Mouse (Mus musculus) forebrain, postnatal 0 days (tissue): ENCODE results near the gene Yaf2. TPM values are rescaled to one million over a fixed set of nuclear protein-coding genes. Genes with fewer than 3 reads are reported as not detected.
"Not testable (repeated sequence)": the region's sequence is repeated elsewhere in the genome, so short reads cannot be mapped to it uniquely, and the experiment has no call there.

Experiments
- ATAC-seq: fragments of 200-750 bp; cut with Nextera tagmentation; 2 replicates; pipeline ENCODE4 v1.8.0; 2017; ENCODE audit warnings: mild to moderate bottlenecking, moderate library complexity
- DNase-seq: peaks from one replicate; pipeline ENCODE4 v3.0.0-alpha.2; 2015
- H3K27ac ChIP-seq: fragments of 300-500 bp; sonication (generic); 2 replicates; pipeline ENCODE4 v1.5.1; 2014; ENCODE audit warnings: low read depth, mild to moderate bottlenecking, antibody characterized with exemption, low read length, moderate library complexity, mixed read lengths
- H3K27me3 ChIP-seq: fragments of 300-500 bp; sonication (generic); 2 replicates; pipeline ENCODE4 v1.6.1; 2014; ENCODE audit warnings: mild to moderate bottlenecking, low read length, mixed read lengths; ENCODE audit not compliant: insufficient read depth
- H3K36me3 ChIP-seq: fragments of 300-500 bp; sonication (generic); 2 replicates; pipeline ENCODE4 v1.6.1; 2014; ENCODE audit warnings: mild to moderate bottlenecking, moderate library complexity; ENCODE audit not compliant: insufficient read depth
- H3K4me1 ChIP-seq: fragments of 300-500 bp; sonication (generic); 2 replicates; pipeline ENCODE4 v1.6.1; 2014; ENCODE audit warnings: antibody characterized with exemption; ENCODE audit not compliant: insufficient read depth
- H3K4me2 ChIP-seq: fragments of 300-500 bp; sonication (generic); 2 replicates; pipeline ENCODE4 v1.6.1; 2014; ENCODE audit warnings: low read depth, mild to moderate bottlenecking, moderate library complexity
- H3K4me3 ChIP-seq: fragments of 300-500 bp; sonication (generic); 2 replicates; pipeline ENCODE4 v1.5.1; 2014; ENCODE audit warnings: low read depth, low read length, mixed read lengths
- H3K9ac ChIP-seq: fragments of 300-500 bp; sonication (generic); 2 replicates; pipeline ENCODE4 v1.6.1; 2014; ENCODE audit warnings: mild to moderate bottlenecking
- H3K9me3 ChIP-seq: fragments of 300-500 bp; sonication (generic); 2 replicates; pipeline ENCODE4 v1.6.1; 2016; ENCODE audit warnings: low read length
- CTCF ChIP-seq: sonication (generic); IDR thresholded peaks from 2 replicates; pipeline ENCODE4 v1.5.1; 2016; ENCODE audit warnings: antibody characterized with exemption, control low read depth, low read depth
- WGBS: fragments of 180-500 bp; shearing (Covaris S2); extraction: QIAGEN DNeasy Blood & Tissue Kit; methylation state at CpG from one replicate; pipeline ENCODE4 v1.1.7; 2014; 5-methylcytosine and 5-hydroxymethylcytosine counted together
- polyA plus RNA-seq: library from polyadenylated mRNA; unstranded; fragments of >200 nt; fragmentation: Nextera tagmentation; extraction: Ambion mirVana; gene quantifications from 2 replicates; pipeline ENCODE4 v1.2.1, GENCODE M21; 2015
- total RNA-seq: library from RNA; depleted of rRNA; stranded (reverse); fragments of >200 nt; gene quantifications from 2 replicates; pipeline ENCODE4 v1.2.3, GENCODE M21; 2014; rRNA removed

The Yaf2 gene
- total and polyA plus RNA-seq, 2 experiments from 2014 or later: 87.4 to 155 TPM

DNA sequence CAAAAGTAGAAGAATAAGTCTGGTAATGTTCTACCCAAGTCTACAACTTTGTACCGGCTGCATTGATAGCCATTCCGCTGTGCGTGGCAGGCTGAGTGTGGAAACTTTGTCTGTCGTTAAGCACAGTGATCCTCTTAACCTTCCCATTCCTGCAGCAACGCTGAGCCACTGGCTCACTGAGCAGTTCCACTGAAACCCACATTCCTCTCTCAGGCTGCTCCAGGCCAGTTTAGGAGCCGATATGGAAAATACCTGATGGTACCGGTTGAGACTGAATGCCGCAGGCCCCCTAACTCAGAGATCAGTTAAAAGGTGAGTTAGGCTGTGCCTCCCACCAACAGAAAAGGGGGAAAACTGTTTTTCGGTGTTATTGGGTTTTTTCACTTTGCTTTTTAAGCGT, 81.4 kb downstream of the Yaf2 start:
- DNase-seq (no peak), ATAC-seq (no peak)
- H3K27me3 ChIP-seq: no peaks in the 10 kb centered on the region
- TF ChIP-seq CTCF: no peak
- no peak overlapping the region for H3K4me3 ChIP-seq
- no peak overlapping the region for H3K9ac ChIP-seq
- no peak overlapping the region for H3K27ac ChIP-seq
- H3K36me3 ChIP-seq: peaks cover 22% of the 10 kb centered on the region; the same call in 1 of the 2 replicates
- no peaks in the 10 kb centered on the region for H3K4me1 ChIP-seq
- 88% methylated on average over 10 of the region's 10 CpGs for WGBS
- H3K4me2 ChIP-seq: no peak overlapping the region
- no peaks in the 10 kb centered on the region for H3K9me3 ChIP-seq

DNA sequence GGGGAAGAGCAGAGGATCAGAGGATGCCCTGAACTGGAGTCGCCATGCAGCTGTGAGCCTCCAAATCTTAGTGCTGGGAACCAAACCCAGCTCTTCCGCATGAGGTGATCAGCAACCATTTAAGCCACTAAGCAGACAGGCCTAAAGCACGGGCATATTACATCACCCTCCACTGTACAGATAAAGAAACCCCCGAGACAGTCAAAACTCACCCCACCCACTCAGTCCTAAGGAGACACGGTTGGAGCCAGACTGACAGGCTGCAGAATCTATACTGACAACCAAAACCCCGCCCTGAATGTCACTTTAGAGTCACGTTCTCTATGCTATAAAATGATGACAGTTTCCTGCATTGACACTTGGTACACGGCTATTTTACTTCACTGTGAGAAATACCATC, 83.6 kb downstream of the Yaf2 start:
- no peaks in the 10 kb centered on the region for H3K9me3 ChIP-seq
- DNase-seq (no peak), ATAC-seq (no peak)
- no peaks in the 10 kb centered on the region for H3K4me1 ChIP-seq
- H3K4me3 ChIP-seq: no peak overlapping the region
- WGBS: 72% methylated on average over 8 of the region's 8 CpGs
- H3K4me2 ChIP-seq: no peak overlapping the region
- no peaks in the 10 kb centered on the region for H3K27me3 ChIP-seq
- H3K36me3 ChIP-seq: peaks cover 16% of the 10 kb centered on the region; the same call in 1 of the 2 replicates
- H3K9ac ChIP-seq: no peak overlapping the region
- TF ChIP-seq CTCF: no peak
- no peak overlapping the region for H3K27ac ChIP-seq

DNA sequence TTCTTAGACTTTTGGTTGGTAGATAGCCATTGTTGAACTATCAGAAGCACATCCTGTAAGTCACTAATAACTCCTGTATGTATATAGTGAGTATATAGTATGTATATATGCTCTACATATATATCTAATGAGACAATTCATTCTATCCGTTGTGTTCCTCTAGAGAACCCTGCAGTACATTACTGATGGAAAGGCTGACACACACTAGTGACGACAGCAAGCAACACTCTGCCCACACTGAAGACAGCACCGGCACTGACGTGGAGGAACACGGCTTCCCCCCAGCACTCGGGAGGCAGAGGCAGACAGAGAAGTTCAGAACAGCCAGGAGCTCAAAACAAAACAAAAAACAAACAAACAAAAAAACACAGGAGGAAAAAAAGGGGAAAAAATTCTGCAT, 84.3 kb downstream of the Yaf2 start:
- Histone ChIP-seq H3K27me3 (no peaks in the 10 kb centered on the region), H3K36me3 (peaks cover 13% of the 10 kb centered on the region), H3K4me1 (no peaks in the 10 kb centered on the region), H3K4me3 (no peak overlapping the region), H3K9ac (no peak overlapping the region), H3K9me3 (no peaks in the 10 kb centered on the region), H3K4me2 (no peak overlapping the region), H3K27ac (no peak overlapping the region)
- 93% methylated on average over 6 of the region's 6 CpGs for WGBS
- no peak for TF ChIP-seq CTCF
- DNase-seq (no peak), ATAC-seq (no peak)

DNA sequence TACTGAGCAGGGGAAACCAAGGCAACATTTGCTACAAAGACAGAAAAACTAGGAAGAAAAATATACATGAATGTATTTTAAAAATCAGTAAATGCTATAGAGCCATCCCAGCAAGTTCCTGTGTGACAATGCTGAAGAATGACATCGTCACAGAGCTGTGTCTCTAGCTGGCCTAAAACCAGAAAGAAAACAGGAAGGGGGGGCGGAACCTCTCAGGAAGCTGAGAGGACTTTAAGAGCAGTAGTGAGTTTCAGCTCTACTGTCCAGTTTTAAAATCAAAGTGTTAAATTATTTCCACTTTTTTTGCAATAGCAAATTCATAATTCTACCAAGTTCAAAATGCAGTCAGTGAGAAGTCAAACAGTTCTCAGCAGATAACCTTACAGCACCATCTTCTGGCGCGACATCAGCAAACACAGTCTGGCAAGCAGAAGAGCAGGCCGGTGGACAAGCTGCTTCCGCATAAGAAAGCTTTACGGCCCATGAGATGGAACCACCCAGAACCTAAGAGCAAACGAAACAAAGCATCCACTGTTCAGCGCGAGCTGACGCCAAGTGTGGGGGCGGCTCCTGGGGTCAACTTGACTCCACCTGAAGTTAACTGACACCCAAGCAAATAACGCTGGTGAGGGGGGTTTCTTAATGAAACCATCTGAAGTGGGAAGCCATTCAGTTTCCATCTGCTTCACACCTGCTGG, 85.0 kb downstream of the Yaf2 start:
- 72% methylated on average over 13 of the region's 13 CpGs for WGBS
- no peak for ATAC-seq
- peak; percentile 28 for DNase-seq

DNA sequence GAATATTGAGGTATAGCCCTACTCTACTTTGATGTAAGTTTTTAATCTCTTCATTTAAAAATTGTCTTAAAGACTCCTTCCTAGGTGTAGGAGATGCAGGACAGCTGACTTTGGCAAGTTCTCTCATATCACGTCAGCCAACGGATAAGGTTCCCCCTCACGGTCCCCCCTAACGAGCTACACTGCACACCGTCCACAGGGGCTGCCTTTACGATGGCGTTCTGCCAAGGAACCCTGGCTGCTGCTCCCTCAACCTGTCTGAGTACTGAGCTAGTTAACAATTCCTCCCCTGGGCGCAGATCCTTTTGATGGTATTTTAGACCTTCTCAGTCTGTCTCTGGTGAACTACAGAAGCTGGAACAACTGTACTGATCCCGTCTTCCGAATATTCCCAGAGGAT, 93.5 kb downstream of the Yaf2 start:
- Histone ChIP-seq H3K4me1 (no peaks in the 10 kb centered on the region), H3K9me3 (no peaks in the 10 kb centered on the region), H3K9ac (no peak overlapping the region), H3K27me3 (no peaks in the 10 kb centered on the region), H3K4me2 (no peak overlapping the region), H3K4me3 (no peak overlapping the region), H3K36me3 (peaks cover 14% of the 10 kb centered on the region), H3K27ac (no peak overlapping the region)
- 39% methylated on average over 10 of the region's 10 CpGs for WGBS
- ATAC-seq: no peak
- no peak for DNase-seq
- no peak for TF ChIP-seq CTCF

More for the DNA sequence above, 85.0 kb downstream of the Yaf2 start:
- no peak overlapping the region for H3K4me2 ChIP-seq
- no peaks in the 10 kb centered on the region for H3K27me3 ChIP-seq
- no peaks in the 10 kb centered on the region for H3K4me1 ChIP-seq
- peak; percentile 55 for TF ChIP-seq CTCF
- peaks cover 10% of the 10 kb centered on the region for H3K36me3 ChIP-seq
- no peaks in the 10 kb centered on the region for H3K9me3 ChIP-seq
- H3K27ac ChIP-seq: no peak overlapping the region
- H3K9ac ChIP-seq: no peak overlapping the region
- no peak overlapping the region for H3K4me3 ChIP-seq

DNA sequence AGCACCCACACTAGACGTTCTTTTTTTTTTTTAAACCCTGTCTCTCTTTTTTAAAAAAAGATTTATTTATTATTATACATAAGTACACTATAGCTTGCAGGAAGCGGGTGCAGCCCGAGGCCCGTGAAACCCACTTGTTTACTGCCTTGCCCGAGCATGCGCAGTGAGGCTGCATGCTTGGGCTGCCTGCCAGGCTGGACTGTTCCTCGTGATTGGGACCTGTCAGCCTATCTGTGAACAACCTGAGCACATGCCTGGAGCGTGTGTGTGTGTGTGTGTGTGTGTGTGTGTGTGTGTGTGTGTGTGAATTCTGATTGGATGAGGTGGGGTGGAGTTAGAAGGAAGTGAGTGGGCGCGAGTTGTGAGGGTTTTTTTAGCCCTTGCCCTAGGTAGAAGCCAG, 100.3 kb downstream of the Yaf2 start:
- H3K27me3 ChIP-seq, H3K4me2 ChIP-seq, H3K9ac ChIP-seq, DNase-seq, ATAC-seq, H3K4me1 ChIP-seq, H3K4me3 ChIP-seq, H3K27ac ChIP-seq, H3K9me3 ChIP-seq, H3K36me3 ChIP-seq: not testable (repeated sequence)
- whole genome bisulfite sequencing: 93% methylated on average over 10 of the region's 10 CpGs

Other genes starting within 250 kb of the Yaf2 start
- 5.3 and 7.5 TPM in 2 replicates for gene Gxylt1, start 61.8 kb downstream of the Yaf2 start, total RNA-seq
- gene Gxylt1, start 61.8 kb downstream of the Yaf2 start, polyA plus RNA-seq: 1.8 and 3.2 TPM in 2 replicates
- 52.6 and 56.2 TPM in 2 replicates for gene Zcrb1, start 61.4 kb upstream of the Yaf2 start, total RNA-seq
- gene Zcrb1, start 61.4 kb upstream of the Yaf2 start, polyA plus RNA-seq: 147 and 168 TPM in 2 replicates
- 24.8 and 32.3 TPM in 2 replicates for gene Pphln1, start 61.4 kb upstream of the Yaf2 start, total RNA-seq
- 30.8 and 37.9 TPM in 2 replicates for gene Pphln1, start 61.4 kb upstream of the Yaf2 start, polyA plus RNA-seq